Mouse (Mus musculus) adrenal gland, postnatal 36 days (tissue): ENCODE measurements around the gene Tubb1. TPM values are rescaled to one million over a fixed set of nuclear protein-coding genes. Genes with fewer than 3 reads are reported as not detected.
A peak's percentile ranks its signal among the peaks of the same experiment; 100 is the strongest.

ENCODE experiments used
- DNase-seq, 2 experiments: peaks; one replicate each; pipeline ENCODE4 v3.0.0; 2021; ENCODE audit warnings: mixed read lengths in 1 of 2
- total RNA-seq, 2 experiments: library from RNA; stranded (reverse); gene quantifications; 2 replicates each; pipeline ENCODE4 v1.2.3; 2021

Tubb1 gene
- total RNA-seq, 2 experiments from 2014 or later: 0.40 to 0.86 TPM

DNA sequence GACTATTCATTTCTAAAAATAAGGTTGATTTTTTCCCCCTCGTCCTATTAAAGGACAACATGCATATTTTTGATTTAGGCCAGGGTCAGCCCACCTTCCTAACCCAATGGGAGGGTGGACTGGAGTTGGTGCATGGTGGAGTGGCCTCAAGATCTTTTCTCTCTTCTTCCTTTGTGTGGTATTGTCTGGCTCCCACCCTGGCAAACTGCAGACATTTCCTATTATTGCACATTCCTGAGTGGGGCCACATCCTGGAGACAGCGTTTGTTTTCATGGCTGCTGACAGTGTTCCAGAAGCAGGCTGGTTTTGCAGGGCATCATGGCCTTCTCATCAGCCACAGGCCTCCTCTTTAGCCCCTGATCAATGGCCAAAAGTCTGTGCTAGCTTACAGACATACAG lies 7.4 kb upstream of the Tubb1 start:
- DNase-seq: no peak

- no peak for DNase-seq
Observed at GRCm38 (mm10) chr2:174444359-174444758, 6.1 kb upstream of the Tubb1 start.

DNA sequence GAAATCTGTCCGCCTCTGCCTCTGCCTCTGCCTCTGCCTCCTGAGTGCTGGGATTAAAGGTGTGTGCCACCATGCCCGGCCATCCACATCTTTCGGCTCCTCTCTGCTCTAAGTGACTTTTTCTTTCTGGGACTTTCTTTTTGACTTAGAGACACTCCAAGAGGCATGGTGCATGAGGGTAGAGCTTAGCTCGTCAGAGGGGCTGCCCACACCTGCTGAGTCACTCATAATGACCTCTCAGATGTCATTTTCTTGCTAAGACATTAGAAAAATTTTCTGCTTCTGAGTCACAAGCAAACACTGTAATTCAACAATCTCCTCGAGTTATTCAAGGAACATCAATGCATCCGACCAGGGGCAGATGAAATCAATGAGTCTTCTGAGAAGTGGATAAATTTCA lies 5.5 kb upstream of the Tubb1 start:
- DNase-seq: no peak

GRCm38 (mm10) chr2:174446492-174446891 lies 4.0 kb upstream of the Tubb1 start:
- DNase-seq: no peak

DNA sequence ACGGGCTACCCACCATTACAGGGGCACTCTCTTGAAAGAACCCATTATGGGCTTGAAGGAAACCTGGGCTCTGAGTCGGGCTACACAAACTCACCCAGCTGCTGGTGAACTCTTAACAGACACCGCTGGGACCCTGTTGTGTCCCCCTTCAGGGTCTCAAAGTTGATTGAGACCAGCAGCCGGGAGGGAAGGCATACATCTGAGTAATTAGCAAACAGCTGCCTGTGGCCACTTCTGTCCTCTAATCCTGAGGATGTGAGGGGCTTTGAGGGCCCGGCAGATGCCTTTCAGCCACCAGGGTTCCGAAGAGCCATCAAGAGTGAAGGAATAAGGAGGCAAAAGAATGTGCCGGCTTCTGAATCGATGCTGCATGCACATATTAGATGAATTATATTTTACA lies 3.6 kb upstream of the Tubb1 start:
- DNase-seq: no peak

GRCm38 (mm10) chr2:174448405-174448804 lies 2.1 kb upstream of the Tubb1 start:
- DNase-seq: peak in 1 of 2 experiments; percentile 29

GRCm38 (mm10) chr2:174453681-174454080 lies 3.2 kb downstream of the Tubb1 start:
- DNase-seq: peak; percentile 47 to 53

DNA sequence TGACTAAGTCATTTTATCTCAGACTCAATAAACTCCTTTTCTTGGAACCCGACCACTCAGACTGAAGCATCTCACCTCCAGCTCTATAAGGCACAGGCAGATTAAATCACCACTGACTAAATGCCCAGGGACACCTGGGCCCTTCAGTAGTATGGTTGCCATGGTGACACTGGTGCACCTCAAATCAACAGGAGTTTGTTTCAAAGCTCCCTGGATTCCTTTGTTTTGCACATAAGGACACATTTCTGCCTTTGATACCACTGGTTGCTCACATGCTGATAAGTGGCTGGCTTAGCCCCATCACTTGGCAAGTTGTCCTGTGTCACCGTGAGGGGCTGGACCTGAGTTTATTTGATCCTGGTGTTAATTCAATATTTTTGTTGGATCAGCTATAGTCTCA lies 8.9 kb downstream of the Tubb1 start:
- DNase-seq: no peak

DNA sequence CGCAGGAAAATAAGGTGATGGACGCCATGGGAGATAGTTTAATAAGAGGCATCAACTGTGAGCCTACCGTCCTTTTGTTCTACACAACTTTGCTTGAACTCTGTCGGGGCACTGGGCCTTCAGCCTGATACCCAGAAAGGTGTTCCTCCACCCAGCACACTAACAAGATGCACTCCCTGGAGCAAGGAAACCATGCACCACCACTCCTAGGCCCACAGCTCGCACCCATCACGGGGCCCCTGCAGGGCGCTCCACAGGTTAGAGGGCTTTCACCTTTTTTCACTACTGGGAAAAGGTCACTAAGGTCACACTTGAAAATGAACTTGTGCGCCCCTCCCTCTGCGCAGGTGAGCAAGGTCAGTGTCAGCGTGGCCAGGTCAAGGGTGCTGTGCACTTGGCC lies 12.9 kb downstream of the Tubb1 start:
- DNase-seq: no peak

- peak; percentile 97 for DNase-seq
Observed at GRCm38 (mm10) chr2:174463789-174464523, 13.5 kb downstream of the Tubb1 start, which contains the start of gene Atp5e. Gene Atp5e (minus strand): TSS chr2:174464105.

DNA sequence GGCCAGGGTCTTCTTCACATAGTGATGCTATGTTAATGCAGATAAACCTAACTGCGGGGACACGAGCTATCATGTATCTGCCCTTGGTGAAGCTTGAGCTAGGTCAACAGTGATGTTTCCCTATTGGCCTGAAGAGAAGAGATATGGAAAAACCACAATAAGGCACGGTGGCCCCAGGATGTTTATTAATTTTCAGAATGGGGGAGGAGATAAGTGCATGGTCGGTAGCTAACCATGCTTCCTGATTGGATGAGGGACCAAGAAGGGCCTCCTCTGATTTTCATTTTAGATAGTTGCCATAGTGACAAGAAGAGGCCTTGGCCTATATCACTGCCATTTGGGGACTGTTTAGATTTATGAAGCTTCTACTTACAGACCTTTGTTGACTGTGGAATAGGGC lies 19.8 kb downstream of the Tubb1 start:
- peak; percentile 24 to 32 for DNase-seq

- DNase-seq: peak in 1 of 2 experiments; percentile 32
Observed at GRCm38 (mm10) chr2:174470786-174471405, 20.4 kb downstream of the Tubb1 start.

DNA sequence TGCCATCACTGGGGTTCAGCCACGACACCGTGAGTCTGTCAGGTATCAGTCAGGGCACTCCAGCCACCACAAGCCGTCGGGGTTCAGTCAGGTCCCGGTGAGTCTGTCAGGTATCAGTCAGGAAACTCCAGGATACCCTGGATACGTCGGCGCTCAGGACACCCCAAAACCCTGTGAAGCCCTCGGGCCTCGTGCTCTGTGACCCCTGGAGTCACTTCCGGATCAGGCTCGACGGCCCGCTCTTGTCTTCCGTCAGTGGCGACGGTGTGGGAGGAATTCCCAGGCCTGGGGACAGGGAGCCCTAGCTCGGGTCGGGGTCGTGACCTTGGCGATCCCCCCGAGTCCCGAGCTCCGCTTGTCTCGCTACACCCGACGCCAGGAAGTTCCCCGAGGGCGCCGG lies 21.9 kb downstream of the Tubb1 start:
- DNase-seq: no peak

- peak; percentile 100 for DNase-seq
Observed at GRCm38 (mm10) chr2:174472818-174473549, 22.5 kb downstream of the Tubb1 start, which contains the start of gene Prelid3b. Gene Prelid3b (minus strand): TSS chr2:174473081.

DNA sequence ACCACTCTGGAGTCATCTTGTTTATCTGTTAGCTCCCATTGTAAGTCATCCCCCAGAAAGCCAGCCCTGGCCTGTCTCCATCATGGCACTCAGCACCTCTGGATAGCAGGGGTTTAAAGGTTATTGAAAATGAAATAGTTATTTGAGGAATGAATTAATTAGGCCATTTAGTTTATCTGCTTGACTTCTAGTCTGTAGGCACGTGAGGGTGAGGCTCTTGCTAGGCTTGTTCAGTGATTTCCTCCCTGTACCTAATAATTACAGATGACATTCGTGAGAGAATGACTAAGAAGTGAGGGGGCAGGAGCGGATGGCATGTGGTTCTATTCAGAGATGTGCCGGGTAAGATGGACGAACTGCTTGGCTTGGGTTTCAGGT lies 23.0 kb downstream of the Tubb1 start:
- no peak for DNase-seq

GRCm38 (mm10) chr2:174477543-174478319 lies 27.2 kb downstream of the Tubb1 start:
- DNase-seq: no peak

DNA sequence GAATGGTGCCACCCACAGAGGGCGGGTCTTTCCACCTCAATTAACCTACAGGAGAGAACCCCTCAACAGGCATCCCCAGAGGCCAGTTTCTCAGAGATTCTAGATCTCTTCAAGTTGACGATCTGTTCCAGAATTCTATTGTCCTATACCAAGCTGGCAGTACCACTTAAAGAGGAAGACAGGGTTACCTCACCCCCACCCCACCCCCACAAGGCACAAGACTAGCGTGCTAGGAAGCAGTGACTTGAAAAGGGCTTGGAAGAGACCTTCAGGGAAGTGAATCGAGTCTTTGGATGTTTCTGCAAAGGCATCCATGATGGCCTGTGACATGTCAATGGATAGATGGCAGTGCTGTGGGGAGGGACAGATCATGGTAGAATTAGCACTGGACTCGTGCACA lies 28.3 kb downstream of the Tubb1 start:
- no peak for DNase-seq

GRCm38 (mm10) chr2:174487005-174487404 lies 36.5 kb downstream of the Tubb1 start:
- DNase-seq: no peak

GRCm38 (mm10) chr2:174492858-174493257 lies 42.4 kb downstream of the Tubb1 start:
- peak in 1 of 2 experiments; percentile 42 for DNase-seq

- DNase-seq: no peak
Observed at GRCm38 (mm10) chr2:174500814-174501503, 50.5 kb downstream of the Tubb1 start.

- DNase-seq: no peak
Observed at GRCm38 (mm10) chr2:174501517-174501916, 51.0 kb downstream of the Tubb1 start.

GRCm38 (mm10) chr2:174502321-174502720 lies 51.8 kb downstream of the Tubb1 start:
- DNase-seq: no peak
